Mouse (Mus musculus): ENCODE data around the gene Itpr2.

Itpr2 gene

DNA sequence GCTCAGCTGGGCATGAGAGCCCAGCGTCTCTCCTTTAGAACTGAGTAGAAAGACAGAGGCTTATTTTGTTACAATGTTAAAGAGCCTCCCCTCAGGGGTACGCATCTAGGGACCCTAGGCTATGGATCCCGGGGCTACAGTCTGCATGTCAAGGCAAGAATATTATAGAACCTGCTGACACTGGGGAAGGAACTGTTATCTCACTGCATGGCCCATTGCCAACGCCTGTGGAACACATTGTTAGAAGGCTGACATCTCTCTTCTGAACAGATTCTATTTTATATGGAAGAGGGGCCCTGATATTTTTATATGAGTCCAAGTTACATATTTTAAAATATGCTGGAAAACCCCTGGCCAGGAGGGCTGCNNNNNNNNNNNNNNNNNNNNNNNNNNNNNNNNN, 342.4 kb downstream of the Itpr2 start:
- no peak for DNase-seq (ENCODE audit: low read depth, low spot score)

DNA sequence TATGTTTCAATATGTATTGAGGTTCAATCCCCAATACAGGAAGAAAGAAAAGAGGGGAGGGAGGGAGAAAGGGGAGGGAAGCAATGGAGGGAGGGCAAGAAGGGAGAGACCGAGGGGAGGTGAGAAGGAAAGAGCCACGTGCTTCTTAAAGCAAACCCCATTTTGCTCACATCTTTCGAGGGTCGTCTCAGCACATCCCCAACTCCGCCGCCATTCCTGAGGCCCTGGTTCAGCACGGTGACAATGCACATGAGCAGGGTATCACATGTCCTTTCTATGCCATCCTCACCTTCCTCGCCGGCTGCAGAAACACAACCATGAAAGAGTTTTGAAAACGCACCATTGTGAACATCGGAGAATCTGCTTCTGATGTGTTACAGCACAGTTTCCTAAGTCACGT, 343.3 kb downstream of the Itpr2 start:
- DNase-seq (ENCODE audit: low read depth, low spot score), result no peak

DNA sequence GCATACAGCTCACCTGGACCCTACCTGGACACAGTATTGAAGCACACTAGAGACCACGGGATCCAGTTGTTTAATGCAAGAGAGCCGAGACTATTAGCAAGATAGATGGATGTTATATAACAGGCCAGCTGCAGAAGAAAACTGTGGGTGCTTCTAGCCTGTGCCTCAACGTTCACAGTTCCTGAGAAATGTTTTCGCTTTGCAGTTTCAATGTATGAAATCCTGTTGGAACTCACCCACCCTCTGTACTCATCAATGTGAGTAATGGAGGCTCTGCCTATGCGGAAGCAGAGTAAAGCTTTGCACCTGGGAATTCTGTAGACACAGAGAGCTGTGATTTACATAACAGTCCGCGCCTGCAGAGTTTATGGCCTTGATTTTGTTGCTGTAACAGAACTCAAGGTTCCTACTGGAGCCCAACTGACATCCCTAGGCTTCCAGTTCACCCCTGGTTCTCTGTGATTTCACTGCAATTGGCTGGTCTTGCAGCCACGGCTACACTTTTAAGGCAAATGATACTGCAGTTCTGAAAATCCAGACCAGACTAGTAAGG, 344.0 kb downstream of the Itpr2 start:
- no peak for DNase-seq (ENCODE audit: low read depth, low spot score)

DNA sequence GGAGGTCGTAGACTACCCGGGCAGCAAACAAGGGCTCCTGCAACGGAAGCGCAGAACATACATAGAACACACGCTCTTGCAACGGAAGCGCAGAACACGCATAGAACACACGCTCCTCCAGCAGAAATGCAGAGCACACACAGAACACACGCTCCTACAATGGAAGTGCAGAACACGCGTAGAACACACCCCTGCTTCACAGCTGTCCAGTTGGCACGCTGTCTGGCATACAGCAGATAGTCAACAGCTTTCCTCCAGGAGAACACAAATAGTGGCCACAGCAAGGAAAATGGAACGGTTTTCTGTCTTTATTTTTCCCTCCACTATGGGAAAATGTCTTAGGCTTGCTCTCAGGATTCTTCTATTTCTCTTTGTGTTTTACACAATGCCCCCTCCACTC, 344.9 kb downstream of the Itpr2 start:
- DNase-seq (ENCODE audit: low read depth, low spot score), result no peak

DNA sequence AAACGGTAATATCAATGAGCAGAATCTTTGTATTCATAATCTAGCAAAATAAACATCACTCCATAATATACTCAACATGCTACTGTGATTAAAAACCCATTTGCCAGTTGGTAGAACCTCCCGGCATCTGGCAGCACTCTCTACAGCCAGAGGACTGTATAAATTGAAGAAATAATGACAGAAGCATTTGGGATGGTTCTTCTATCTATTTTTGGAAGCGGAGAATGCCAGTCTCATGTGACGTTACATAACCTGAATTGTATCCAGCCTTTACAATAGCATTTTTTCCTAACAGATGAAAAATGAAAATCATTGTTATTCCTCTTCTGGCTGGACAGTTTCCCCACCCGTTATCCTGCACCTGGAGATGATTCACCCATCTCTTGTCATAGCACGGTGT, 345.5 kb downstream of the Itpr2 start:
- DNase-seq (ENCODE audit: low read depth, low spot score), result no peak

DNA sequence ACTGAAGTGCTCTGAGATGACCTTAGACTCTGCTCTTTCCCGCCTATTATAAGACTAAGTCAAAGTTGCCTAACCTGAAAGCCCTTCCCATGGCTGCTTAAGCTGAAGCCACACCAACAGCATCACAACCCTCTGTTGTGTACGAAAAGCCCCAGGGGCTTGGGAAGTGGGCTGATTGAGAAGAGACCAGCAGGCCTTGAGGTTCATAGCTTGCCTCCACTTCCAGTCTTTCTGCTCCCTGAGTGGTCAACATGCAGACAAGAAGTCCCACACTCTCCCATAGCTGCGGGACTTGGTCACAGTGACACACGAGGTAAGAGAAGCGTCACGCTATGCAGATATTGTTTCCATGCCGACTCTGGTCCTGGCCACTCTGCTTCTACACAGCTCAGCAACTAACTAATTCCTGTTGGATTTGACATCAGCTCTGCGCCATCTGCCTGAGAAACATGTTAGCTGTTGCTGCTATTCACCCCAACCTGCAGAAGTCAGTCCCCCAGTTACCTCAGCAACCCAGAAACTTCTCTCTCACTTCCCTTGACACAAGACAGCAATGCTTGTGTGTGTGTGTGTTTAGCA, 346.8 kb downstream of the Itpr2 start:
- no peak for DNase-seq (ENCODE audit: low read depth, low spot score)

DNA sequence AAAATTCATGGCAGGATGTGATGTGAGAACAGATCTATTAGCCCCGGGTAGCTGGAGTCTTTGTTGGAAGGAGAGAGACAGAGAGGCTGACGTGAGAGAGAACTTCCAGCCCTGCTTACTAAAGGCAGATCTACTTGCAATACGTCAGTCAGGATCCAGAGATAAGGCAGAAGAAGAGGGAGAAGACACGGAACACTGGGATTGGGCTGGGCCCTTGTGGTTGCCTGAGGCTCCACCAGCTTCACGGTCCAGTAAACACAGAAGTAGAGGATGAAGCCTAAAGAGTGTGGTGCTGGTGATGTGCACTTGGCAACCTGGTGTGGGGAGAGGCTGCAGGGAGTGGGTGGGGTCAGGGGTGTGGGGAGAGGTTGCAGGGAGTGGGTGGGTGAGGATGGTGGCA, 349.2 kb downstream of the Itpr2 start:
- no peak for DNase-seq (ENCODE audit: low read depth, low spot score)

DNA sequence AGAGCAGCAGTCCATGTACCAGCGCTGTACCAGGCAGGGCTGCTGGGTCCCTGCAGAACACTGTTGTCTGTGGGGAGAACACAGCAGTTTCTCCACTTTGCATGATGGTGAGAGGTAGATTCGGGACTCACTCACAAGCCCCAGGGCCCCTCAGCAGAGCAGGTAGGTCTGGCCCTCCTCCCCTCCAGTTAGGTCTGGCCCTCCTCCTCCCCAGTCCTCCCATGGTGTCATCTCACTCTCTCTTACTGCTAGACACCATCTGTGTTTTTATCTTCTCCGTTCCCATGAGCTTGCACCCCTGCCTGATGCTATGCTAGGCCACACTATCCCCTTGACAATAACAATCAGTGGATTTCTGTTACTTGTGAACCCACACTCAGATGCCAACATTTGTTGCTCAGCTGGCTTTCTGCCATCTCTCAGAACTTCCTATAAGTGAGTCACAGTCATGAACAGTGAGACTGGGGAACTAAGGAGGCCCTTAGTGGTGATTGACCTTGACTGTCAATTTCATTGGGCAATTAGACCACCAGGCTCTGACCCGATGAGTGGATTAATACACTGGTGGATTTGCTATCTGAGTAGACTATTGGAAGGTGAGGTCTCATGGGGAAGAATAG, 360.9 kb downstream of the Itpr2 start:
- DNase-seq (ENCODE audit: low read depth, low spot score), result no peak

DNA sequence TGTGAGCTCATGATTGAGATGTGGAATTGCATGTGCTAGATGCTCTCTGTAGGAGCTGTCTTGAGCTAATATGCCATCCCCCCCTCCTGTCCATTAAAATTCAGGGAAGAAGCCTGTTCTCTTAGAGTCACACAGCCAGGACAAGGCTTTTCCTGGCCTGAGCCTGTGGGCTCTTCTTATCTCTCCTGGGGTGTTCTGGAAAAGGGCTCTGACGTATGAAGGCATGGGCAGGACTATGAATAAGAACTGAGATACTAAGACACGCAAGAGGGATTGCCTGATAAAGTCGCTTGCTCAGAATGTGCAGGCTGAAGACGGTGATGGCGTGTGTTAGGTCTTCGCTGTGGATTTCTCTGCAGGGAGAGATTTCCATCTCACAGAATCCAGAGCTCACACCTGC, 361.9 kb downstream of the Itpr2 start:
- no peak for DNase-seq (ENCODE audit: low read depth, low spot score)

DNA sequence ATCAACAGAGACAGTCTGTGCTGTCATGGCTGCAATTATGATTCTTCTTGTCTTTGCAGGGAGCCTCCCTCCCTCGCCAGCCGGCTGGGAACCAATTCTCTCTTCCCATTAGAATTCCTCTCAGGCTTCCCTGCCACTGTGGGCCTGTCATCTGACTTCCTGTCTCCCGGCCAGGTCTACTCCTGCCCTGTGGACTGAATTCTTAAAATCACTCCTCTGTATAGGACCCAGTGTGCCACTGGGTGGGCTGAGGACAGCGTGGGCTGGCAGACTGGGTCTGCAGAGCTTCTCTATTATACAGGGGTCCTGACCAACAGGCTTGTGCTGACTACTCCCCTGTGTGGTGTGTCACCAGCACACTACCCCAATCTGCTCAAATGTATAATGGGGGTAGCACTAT, 365.4 kb downstream of the Itpr2 start:
- no peak for DNase-seq (ENCODE audit: low read depth, low spot score)

DNA sequence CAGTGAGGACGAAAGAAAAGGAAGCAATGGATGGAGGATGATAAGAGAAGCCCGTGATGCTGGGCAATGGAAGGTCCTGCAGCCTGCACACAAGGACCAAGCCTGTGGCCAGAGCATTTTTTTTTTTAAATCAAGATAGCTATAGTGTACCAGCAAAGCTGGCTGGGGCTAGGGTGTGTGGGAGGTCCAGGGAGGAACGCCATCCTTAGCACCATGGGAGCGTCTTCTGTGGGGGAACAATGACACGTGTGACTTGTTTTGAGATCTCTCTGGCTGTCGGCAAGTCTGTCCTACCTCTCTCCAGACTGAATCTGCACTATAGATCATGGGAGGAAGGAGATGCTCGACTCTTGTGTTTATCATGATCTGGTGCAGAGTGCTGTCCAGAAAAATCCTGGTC, 365.8 kb downstream of the Itpr2 start:
- no peak for DNase-seq (ENCODE audit: low read depth, low spot score)

DNA sequence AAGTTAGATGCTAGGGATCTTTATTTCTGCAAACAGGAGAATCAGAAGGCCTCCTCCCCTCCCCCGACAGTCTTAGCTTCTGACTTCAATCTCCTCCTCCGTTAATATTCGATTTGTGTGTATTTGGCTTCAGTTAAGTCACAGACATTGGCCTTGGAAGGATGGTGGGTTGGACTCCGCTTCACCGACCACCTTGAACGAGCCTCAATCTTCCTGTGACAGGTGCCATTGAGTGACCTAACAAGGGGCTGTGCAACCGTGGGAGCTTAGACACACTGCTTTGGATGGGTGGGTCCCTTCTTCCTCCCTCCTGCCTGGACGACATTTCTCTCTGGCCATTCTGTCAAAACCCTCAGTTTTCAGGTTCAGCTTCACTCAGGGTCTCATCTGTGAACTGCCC, 366.7 kb downstream of the Itpr2 start:
- no peak for DNase-seq (ENCODE audit: low read depth, low spot score)

DNA sequence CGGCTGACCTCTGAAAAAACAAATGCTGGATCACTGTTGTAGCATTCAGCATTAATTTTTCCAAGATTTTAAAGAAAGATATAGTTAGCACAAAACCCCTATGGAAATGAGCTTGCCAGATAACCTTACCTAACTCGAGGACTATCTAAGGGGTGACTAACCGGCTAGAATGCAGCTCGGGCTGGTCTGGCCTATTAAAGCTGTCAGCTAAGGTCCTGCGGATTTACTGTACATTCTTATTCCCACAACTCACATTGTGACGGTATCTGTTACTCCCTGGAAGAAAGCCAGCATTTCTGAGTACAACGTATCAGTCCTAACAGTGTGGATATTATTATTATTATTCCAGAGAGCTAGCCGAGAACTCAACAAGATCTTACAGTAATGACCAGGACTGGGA, 368.1 kb downstream of the Itpr2 start:
- DNase-seq (ENCODE audit: low read depth, low spot score), result no peak

DNA sequence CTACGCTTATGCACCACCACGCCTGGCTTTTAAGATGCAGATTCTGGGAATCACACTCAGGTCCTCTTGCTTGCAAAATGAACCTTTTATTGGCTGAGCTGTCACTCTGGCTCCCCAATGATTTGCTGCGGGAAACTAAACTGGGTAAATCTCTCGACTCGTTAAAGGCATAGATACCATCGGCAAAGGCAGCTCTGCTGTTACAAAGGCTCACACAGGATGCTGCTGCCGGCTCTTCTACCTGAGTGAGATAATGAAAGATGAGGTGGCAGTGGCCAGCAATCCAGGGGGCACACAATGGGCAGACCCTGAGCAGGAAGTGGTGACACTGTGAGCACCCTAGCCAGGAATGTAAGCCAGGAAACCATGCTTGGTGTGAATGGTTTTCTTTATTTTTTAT, 373.0 kb downstream of the Itpr2 start:
- DNase-seq (ENCODE audit: low read depth, low spot score), result no peak

DNA sequence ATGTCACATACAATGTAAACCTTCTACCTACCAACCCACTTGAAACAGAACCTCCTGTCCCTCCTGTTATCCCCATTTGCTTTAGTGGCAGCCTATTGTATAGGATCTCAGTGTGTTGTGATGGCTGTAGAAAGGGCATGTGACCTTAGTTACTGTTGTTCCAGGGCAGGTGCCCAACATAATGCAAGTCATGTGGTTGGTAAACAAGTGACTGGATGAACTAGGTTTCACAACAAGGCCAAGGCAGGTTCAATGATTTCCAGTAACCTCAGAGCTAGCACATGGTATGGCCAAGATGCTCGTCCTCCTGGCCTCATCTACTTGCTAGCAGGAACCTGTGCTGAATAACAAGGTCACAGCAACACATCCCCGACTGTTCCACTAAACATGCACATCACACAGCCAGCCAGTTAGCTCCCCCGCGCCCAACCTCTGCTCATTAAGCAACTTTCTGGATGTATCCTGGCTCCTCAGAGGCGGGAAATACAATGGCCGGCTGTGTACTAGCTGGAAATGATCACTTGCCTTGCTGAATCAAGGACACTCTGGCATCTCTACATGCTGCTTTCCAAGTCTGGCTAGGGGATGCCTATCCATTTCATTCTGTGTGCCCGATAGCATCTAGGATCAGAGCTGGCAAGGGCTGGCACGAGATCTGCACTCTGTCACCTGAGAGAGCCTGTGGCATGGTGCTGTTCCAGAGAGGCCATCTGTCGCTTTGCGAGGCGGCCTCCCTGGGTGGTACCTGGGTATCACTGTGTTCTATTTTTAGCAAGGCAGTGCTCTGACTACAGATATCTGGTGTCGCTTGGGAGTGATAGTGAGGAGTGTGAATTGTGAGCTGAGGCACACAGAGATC, 375.0 kb downstream of the Itpr2 start:
- no peak for DNase-seq (ENCODE audit: low read depth, low spot score)

DNA sequence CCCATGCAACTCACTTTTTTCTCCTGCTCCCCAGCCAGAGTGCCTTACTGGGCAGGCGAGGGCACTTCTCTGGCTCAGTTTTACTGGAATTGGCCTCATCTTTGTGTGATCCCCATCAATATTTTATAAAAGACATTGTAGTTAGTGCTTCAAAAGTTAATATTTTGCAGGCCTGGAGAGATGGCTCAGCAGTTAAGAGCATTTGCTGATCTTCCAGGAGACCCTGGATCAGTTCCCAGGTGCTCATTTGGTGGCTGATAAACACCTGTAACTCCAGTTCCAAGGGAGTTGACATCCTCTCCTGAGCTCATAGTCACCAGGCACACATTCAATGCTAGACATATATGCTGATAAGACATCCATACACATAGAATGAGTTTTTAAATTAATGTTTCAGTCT, 376.4 kb downstream of the Itpr2 start:
- DNase-seq (ENCODE audit: low read depth, low spot score), result no peak

DNA sequence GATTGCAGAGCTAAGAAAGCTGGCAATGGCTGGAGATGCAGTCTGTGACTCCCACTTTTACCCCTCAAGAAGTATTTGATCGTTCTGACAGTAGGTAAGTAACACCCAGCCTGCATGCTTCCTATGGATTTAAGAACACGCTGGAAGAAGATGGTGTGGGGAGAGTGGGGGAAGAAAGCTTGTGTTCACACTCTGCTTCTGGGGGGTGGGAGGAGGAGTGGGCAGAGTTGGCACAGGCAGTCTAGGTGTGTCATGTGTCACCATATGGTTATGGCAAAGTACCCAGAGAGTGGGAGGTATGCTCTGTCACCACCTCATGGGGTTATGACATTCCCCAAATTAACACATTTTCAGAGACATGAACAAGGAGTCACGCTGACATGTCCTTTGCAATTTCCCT, 377.5 kb downstream of the Itpr2 start:
- no peak for DNase-seq (ENCODE audit: low read depth, low spot score)

DNA sequence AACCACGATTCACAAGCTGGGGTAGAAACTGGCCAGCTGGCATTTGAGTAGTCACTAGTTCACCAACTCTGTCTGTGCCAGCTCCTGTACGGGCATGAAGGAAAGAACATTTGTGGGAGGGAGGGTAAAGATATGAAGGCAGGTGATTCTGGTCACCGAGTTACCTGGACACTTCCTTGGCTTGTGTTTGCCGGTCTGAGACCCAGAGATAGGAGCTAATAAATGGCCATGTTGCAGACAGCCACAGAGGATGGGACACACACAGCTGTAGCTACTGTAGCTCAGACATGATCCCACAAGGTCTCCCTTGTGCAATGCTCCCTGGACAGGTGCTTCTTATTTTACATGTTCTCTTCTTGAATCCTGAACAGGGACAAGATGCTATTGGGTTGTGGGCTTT, 378.4 kb downstream of the Itpr2 start:
- DNase-seq (ENCODE audit: low read depth, low spot score), result no peak

DNA sequence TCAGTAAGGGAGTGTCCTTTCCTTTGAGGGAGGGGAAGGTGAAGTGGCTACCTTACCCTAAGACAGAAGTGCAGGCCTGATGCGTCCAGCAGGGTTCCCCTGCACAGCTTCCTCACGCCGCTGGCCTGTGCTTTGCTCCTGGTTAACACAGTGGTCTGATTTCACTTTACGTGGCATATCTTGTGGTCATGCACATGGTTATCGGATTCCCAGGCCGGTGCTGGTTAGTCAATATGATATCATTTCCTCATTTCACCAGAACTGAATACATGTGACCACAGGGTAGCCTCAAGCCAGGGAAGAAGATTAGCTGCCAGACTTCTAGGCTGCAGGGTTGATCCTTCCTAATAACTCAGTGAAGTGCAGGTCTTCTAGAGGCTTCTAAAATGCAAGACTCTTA, 381.9 kb downstream of the Itpr2 start:
- no peak for DNase-seq (ENCODE audit: low read depth, low spot score)

DNA sequence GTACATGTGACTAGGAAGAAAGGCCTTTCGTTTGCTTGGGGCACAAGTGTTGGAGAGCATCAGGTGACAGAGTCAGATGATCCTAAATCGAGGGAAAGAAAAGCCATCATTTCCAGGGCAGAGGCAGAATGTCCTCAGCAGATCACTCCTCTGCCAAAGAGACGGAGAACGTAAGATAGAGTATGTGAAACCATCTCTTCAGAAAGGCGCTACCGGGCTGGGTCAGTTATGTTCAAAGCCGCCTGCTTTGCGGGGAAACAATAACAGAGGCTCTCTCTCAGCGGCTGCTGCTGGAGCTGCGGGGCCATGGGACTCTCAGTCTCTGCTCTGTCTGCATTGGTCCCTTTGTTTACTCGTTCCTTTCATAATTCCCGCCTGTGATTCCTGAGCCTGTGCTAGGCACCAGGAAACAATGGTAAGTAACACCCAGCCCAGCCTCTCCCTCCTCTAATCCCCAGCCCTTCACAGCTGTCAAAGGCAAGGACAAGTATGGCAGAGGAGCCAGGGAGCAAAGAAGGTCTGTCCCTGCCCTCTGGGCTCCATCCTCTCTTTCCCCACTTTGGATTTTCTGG, 387.2 kb downstream of the Itpr2 start:
- no peak for DNase-seq (ENCODE audit: low read depth, low spot score)

DNA sequence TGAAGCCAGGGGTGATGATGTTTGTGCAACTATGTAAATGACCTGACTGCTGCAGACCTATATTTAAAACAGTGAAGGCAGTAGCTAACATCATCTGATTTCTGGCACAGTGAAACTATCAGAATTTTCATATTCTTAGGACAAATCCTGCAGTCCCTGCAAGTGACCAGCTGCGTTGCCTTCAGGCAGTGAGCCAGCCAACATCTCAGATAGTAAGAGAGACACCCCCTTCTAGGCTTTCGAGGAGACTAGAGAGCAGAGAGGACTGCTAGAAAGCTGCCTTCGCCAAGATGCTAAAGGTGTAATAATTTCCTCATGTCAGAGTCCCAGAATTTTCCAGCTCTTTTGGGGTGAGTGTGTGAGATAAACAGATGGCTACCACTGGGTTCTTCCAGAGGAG, 388.0 kb downstream of the Itpr2 start:
- no peak for DNase-seq (ENCODE audit: low read depth, low spot score)

DNA sequence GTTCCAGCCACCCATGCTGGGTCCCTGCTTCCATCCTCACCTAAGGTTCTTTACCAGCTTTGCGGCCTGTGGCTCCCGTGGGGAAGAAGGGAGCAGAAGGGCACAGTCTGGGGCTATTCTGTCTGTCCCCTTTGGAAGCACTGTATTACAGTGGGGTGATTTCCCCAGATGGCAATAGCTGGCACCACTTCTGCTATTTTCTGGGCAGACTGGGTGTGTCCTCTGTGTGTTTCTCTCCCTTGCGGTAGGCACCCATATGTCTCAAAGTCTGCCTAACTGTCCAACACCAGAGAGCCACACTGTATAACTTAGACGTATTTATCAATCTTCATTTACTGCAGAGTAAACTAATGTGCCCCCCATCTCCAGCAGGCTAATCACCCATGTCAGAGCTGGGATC, 388.9 kb downstream of the Itpr2 start:
- no peak for DNase-seq (ENCODE audit: low read depth, low spot score)

DNA sequence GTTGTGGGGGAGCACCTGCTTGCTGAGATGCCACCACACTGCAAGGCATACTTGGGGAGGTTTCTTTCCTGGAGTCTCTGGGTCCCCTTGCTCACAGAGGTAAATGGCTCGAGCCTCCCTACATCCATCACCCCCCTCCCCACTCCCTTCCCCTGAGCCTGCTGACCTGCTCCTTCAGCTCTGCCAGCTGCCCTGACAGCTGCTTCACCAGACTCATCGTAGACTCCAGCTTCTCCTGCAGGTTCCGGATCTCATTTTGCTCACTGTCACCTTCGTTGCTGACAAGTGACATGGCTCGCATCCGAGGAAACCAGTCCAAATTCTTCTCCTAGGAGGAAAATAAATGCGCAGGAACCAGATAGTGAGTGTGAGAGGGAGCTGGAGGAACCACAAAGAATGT, 389.8 kb downstream of the Itpr2 start:
- DNase-seq (ENCODE audit: low read depth, low spot score), result no peak
